ENCODE assay signal across 10 mouse cellular contexts in genomic region chr5:121172835-121173234, GRCm38 (mm10). TPM values are rescaled to one million over a fixed set of nuclear protein-coding genes. Genes with fewer than 3 reads are reported as not detected.
DNase-seq lines count a peak whose midpoint lies in the region; ATAC-seq lines count a peak whose summit lies in the region.
"Had no signal": no experiment of that assay in that cellular context is flagged by ENCODE, and none has a peak within 500 bp of the region (broad histone marks: within the 10 kb centered on the region; RNA-seq: fewer than 3 reads in every experiment).

No protein-coding gene starts in this region.

- peaks cover 27% of the 10 kb centered on the region for H3K36me3 ChIP-seq in limb, embryonic 15.5 days
- H3K36me3 ChIP-seq in limb, embryonic 10.5 days, result peaks cover 58% of the 10 kb centered on the region

- ATAC-seq in limb, embryonic 15.5 days (ENCODE audit: insufficient number of reproducible peaks, low FRiP score, low TSS enrichment, low read depth), result no peak
- peak; percentile 60 for ATAC-seq in CD4-positive, CD25-positive, alpha-beta regulatory T cell, adult 4 months

- peak; percentile 45 for DNase-seq in cerebellum, adult 11 months
- no peak for DNase-seq in cerebellum, postnatal 4 days (ENCODE audit: low spot score in 2 of 2)
- no peak for DNase-seq in limb, embryonic 10.5 days (ENCODE audit: low spot score)
- DNase-seq in cerebellum, postnatal 36 days, result peak; percentile 53 to 71
- no peak for DNase-seq in embryo, embryonic 10.5 days (ENCODE audit: low spot score)
- DNase-seq in c-Kit-positive CD71-positive TER-119-positive erythroid progenitor cells, embryonic 14.5 days (ENCODE audit: low spot score), result no peak
- DNase-seq: adrenal gland, postnatal 10 days had no signal

- no peak overlapping the region for H3K4me2 ChIP-seq in limb, embryonic 15.5 days

- H3K27me3 ChIP-seq in limb, embryonic 15.5 days, result no peaks in the 10 kb centered on the region
- no peaks in the 10 kb centered on the region for H3K27me3 ChIP-seq in limb, embryonic 10.5 days (ENCODE audit: low read depth, poor library complexity, severe bottlenecking)

- H3K9me3 ChIP-seq in limb, embryonic 15.5 days, result no peaks in the 10 kb centered on the region
- no peaks in the 10 kb centered on the region for H3K9me3 ChIP-seq in limb, embryonic 10.5 days (replicated peaks)

- no peaks in the 10 kb centered on the region for H3K4me1 ChIP-seq in limb, embryonic 15.5 days
- H3K4me1 ChIP-seq in limb, embryonic 10.5 days, result no peaks in the 10 kb centered on the region

- no peak overlapping the region for H3K4me3 ChIP-seq in limb, embryonic 15.5 days
- H3K4me3 ChIP-seq in limb, embryonic 10.5 days, result no peak overlapping the region

- WGBS in limb, embryonic 15.5 days, result 84% methylated on average over 4 of the region's 4 CpGs
- 92% methylated on average over 4 of the region's 4 CpGs for WGBS in limb, embryonic 10.5 days

- 0 out of 2 replicates have a peak overlapping the region, but pooled peaks have one; percentile 20 for H3K9ac ChIP-seq in limb, embryonic 15.5 days

- H3K27ac ChIP-seq in limb, embryonic 15.5 days, result no peak overlapping the region
- H3K27ac ChIP-seq in limb, embryonic 10.5 days, result no peak overlapping the region
- H3K27ac ChIP-seq: macrophage had no signal

RNA-seq across cellular contexts. Expression of gene Ptpn11, which starts 18.4 kb away (rescaled TPM):
- 23.1 and 23.3 TPM in 2 replicates for polyA plus RNA-seq in limb, embryonic 15.5 days (2015; fragmentation: Nextera tagmentation; extraction: Ambion mirVana)
- 23.6 and 24.9 TPM in 2 replicates for polyA plus RNA-seq in limb, embryonic 10.5 days (2016; fragmentation: Nextera tagmentation; extraction: Ambion mirVana)
- polyA plus RNA-seq in CD4-positive, CD25-positive, alpha-beta regulatory T cell, adult 4 months (2017; shearing (Covaris generic)), result 1 to 10 TPM; 7.2 to 8.0 TPM

RNA-seq across cellular contexts. Expression of gene Rpl6, which starts 31.4 kb away (rescaled TPM):
- polyA plus RNA-seq in limb, embryonic 15.5 days (2015; fragmentation: Nextera tagmentation; extraction: Ambion mirVana), result 551 and 611 TPM in 2 replicates
- polyA plus RNA-seq in limb, embryonic 10.5 days (2016; fragmentation: Nextera tagmentation; extraction: Ambion mirVana), result 661 and 766 TPM in 2 replicates
- 1,000 to 10,000 TPM; 1,708 to 1,898 TPM for polyA plus RNA-seq in CD4-positive, CD25-positive, alpha-beta regulatory T cell, adult 4 months (2017; shearing (Covaris generic))

RNA-seq across cellular contexts. Expression of gene Hectd4, which starts 47.2 kb away (rescaled TPM):
- 3.8 and 4.1 TPM in 2 replicates for polyA plus RNA-seq in limb, embryonic 15.5 days (2015; fragmentation: Nextera tagmentation; extraction: Ambion mirVana)
- 4.2 and 5.1 TPM in 2 replicates for polyA plus RNA-seq in limb, embryonic 10.5 days (2016; fragmentation: Nextera tagmentation; extraction: Ambion mirVana)
- polyA plus RNA-seq in CD4-positive, CD25-positive, alpha-beta regulatory T cell, adult 4 months (2017; shearing (Covaris generic)), result 1 to 10 TPM; 8.8 to 9.8 TPM

Comparison
In these comparisons a context has a peak if more than half of its experiments do, and no peak if none do; other contexts are left out.
1. DNase-seq: peak in cerebellum, adult 11 months (single experiment) and cerebellum, postnatal 36 days (2 of 2); none in cerebellum, postnatal 4 days (0 of 2), limb, embryonic 10.5 days (single experiment), embryo, embryonic 10.5 days (single experiment) and c-Kit-positive CD71-positive TER-119-positive erythroid progenitor cells, embryonic 14.5 days (single experiment).